Comparison of ENCODE assay signal across 9 mouse cellular contexts in the genomic region with DNA sequence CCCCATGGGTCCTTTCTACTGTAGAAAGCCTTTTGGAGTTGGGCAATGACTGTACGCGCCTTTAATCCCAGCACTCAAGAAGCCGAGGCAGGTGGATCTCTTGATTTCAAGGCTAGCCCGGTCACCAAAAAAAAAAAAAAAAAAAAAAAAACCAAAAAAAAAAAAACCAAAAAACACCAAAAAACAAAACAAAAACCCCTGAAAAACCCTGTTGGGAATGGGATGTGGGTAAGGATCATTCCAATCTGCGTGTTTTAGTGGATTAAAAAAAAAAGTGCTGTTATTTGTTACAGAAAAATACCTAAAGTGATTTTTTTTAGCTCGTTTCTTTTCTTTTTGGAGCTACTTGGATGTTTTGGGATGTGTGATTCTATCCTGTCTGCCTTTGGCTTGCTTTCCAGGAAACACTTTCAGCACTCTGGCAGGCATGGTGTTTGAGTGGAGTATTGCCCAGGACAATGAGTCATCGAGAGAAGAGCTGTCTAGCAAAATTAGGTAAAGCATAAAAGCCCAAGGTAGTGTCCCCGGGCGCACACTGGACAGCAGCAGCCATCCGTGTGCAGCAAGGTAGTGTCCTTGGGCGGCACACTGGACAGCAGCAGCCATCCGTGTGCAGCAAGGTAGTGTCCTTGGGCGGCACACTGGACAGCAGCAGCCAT. TPM values are rescaled to one million over a fixed set of nuclear protein-coding genes. Genes with fewer than 3 reads are reported as not detected.
DNase-seq lines count a peak whose midpoint lies in the region; ATAC-seq and TF ChIP-seq lines count a peak whose summit lies in the region.
"Had no signal": no experiment of that assay in that cellular context is flagged by ENCODE, and none has a peak within 500 bp of the region (broad histone marks: within the 10 kb centered on the region; RNA-seq: fewer than 3 reads in every experiment).

No protein-coding gene starts in this region.

- H3K9me3 ChIP-seq in heart, embryonic 11.5 days (replicated peaks; ENCODE audit: control insufficient read depth, low read length), result no peaks in the 10 kb centered on the region
- H3K9me3 ChIP-seq in neural tube, embryonic 15.5 days (replicated peaks), result no peaks in the 10 kb centered on the region
- H3K9me3 ChIP-seq in forebrain, embryonic 14.5 days (replicated peaks; ENCODE audit: control insufficient read depth, low read length), result no peaks in the 10 kb centered on the region
- H3K9me3 ChIP-seq: liver, embryonic 12.5 days had no signal

- no peak overlapping the region for H3K4me2 ChIP-seq in heart, embryonic 11.5 days
- no peak overlapping the region for H3K4me2 ChIP-seq in neural tube, embryonic 15.5 days
- no peak overlapping the region for H3K4me2 ChIP-seq in forebrain, embryonic 14.5 days (ENCODE audit: low read length)
- H3K4me2 ChIP-seq: liver, embryonic 12.5 days had no signal

- no peaks in the 10 kb centered on the region for H3K36me3 ChIP-seq in heart, embryonic 11.5 days (ENCODE audit: control insufficient read depth, insufficient read depth, low read length)
- no peaks in the 10 kb centered on the region for H3K36me3 ChIP-seq in neural tube, embryonic 15.5 days
- H3K36me3 ChIP-seq in forebrain, embryonic 14.5 days (ENCODE audit: control insufficient read depth, insufficient read depth, low read length), result no peaks in the 10 kb centered on the region
- H3K36me3 ChIP-seq: liver, embryonic 12.5 days had no signal

- H3K4me1 ChIP-seq in heart, embryonic 11.5 days (ENCODE audit: control insufficient read depth, insufficient read depth, low read length), result no peaks in the 10 kb centered on the region
- H3K4me1 ChIP-seq in neural tube, embryonic 15.5 days, result no peaks in the 10 kb centered on the region
- no peaks in the 10 kb centered on the region for H3K4me1 ChIP-seq in forebrain, embryonic 14.5 days (ENCODE audit: control insufficient read depth, insufficient read depth, low read length)
- H3K4me1 ChIP-seq: liver, embryonic 12.5 days had no signal

- TF ChIP-seq CTCF in Patski (IDR thresholded peaks at IDR 0.05), result no peak

- in situ Hi-C loops in Patski (cut with MboI; ENCODE audit: low pct_unique_long_range_greater_than_20kb), result no loop called here

- H3K9ac ChIP-seq in heart, embryonic 11.5 days (ENCODE audit: low read depth, low read length), result no peak overlapping the region
- no peak overlapping the region for H3K9ac ChIP-seq in neural tube, embryonic 15.5 days (replicated peaks)
- H3K9ac ChIP-seq in forebrain, embryonic 14.5 days (ENCODE audit: low read length), result no peak overlapping the region
- H3K9ac ChIP-seq: liver, embryonic 12.5 days had no signal

- no peak overlapping the region for H3K4me3 ChIP-seq in heart, embryonic 11.5 days (ENCODE audit: low read depth, low read length)
- no peak overlapping the region for H3K4me3 ChIP-seq in neural tube, embryonic 15.5 days (replicated peaks)
- no peak overlapping the region for H3K4me3 ChIP-seq in forebrain, embryonic 14.5 days (ENCODE audit: low read depth, low read length)
- H3K4me3 ChIP-seq: liver, embryonic 12.5 days had no signal

- H3K27ac ChIP-seq in heart, embryonic 11.5 days (ENCODE audit: low read depth, low read length), result no peak overlapping the region
- H3K27ac ChIP-seq in neural tube, embryonic 15.5 days (replicated peaks), result no peak overlapping the region
- no peak overlapping the region for H3K27ac ChIP-seq in forebrain, embryonic 14.5 days (ENCODE audit: low read depth, low read length)
- H3K27ac ChIP-seq: liver, embryonic 12.5 days had no signal

- POLR2A ChIA-PET in Patski (lab: Charles Lee), result interaction anchor here (0.7 kb wide), 2 partner anchors 16 to 80 kb away, joined by 4 to 6 read pairs; no protein-coding TSS in a partner anchor

- peak; percentile 65 to 69 for DNase-seq in heart, adult 18-20 months
- DNase-seq in Patski (ENCODE audit: low read depth, low spot score), result peak; percentile 61
- DNase-seq in gastrocnemius, postnatal 25 days, result peak; percentile 42
- DNase-seq in lung, postnatal 25 days (ENCODE audit: low spot score), result peak; percentile 57
- no peak for DNase-seq in forebrain, embryonic 14.5 days (ENCODE audit: low spot score)
- DNase-seq in testis, postnatal 14 days (ENCODE audit: low spot score), result no peak

- CTCF ChIA-PET in Patski (lab: Charles Lee), result interaction anchor here (1.2 to 1.4 kb wide), 2 partner anchors 8 to 98 kb away, joined by 3 to 4 read pairs; no protein-coding TSS in a partner anchor

- no peaks in the 10 kb centered on the region for H3K27me3 ChIP-seq in heart, embryonic 11.5 days (ENCODE audit: control insufficient read depth, insufficient read depth, low read length)
- H3K27me3 ChIP-seq in Patski, result no peaks in the 10 kb centered on the region
- no peaks in the 10 kb centered on the region for H3K27me3 ChIP-seq in neural tube, embryonic 15.5 days (replicated peaks)
- H3K27me3 ChIP-seq in forebrain, embryonic 14.5 days (replicated peaks; ENCODE audit: control insufficient read depth, insufficient read depth, low read length), result no peaks in the 10 kb centered on the region
- H3K27me3 ChIP-seq: liver, embryonic 12.5 days had no signal

- ATAC-seq in heart, embryonic 11.5 days (replicated peaks; ENCODE audit: insufficient number of reproducible peaks, low FRiP score, low TSS enrichment), result no peak
- peak; percentile 76 for ATAC-seq in Patski
- no peak for ATAC-seq in neural tube, embryonic 15.5 days (ENCODE audit: low FRiP score)
- no peak for ATAC-seq in forebrain, embryonic 14.5 days
- ATAC-seq: liver, embryonic 12.5 days had no signal

- 90% methylated on average over 13 of the region's 13 CpGs for WGBS in heart, embryonic 11.5 days (ENCODE audit: insufficient replicate concordance)
- 93% methylated on average over 13 of the region's 13 CpGs for whole genome bisulfite sequencing in neural tube, embryonic 15.5 days
- WGBS in forebrain, embryonic 14.5 days, result 95% methylated on average over 13 of the region's 13 CpGs

RNA-seq across cellular contexts. Expression of a gene that starts 14.3 kb away (rescaled TPM):
- under 1 TPM; 0.12 to 0.18 TPM for total RNA-seq in heart, adult 18-20 months (2021)
- 0.60 and 0.61 TPM in 2 replicates for polyA plus RNA-seq in heart, embryonic 11.5 days (2014; fragmentation: Nextera tagmentation; extraction: Ambion mirVana)
- 0.46 TPM for polyA plus RNA-seq in Patski (2021)
- total RNA-seq in gastrocnemius, postnatal 25 days (2021), result under 1 TPM; 0.05 to 0.08 TPM
- 0.09 and 0.17 TPM in 2 replicates for polyA plus RNA-seq in neural tube, embryonic 15.5 days (2015; fragmentation: Nextera tagmentation; extraction: Ambion mirVana)
- 0.28 and 0.30 TPM in 2 replicates for polyA plus RNA-seq in forebrain, embryonic 14.5 days (2014; fragmentation: Nextera tagmentation; extraction: Ambion mirVana)

RNA-seq across cellular contexts. Expression of a gene that starts 45.8 kb away (rescaled TPM):
- total RNA-seq in heart, adult 18-20 months (2021), result 10 to 100 TPM; 42.9 to 46.2 TPM
- 352 and 354 TPM in 2 replicates for polyA plus RNA-seq in heart, embryonic 11.5 days (2014; fragmentation: Nextera tagmentation; extraction: Ambion mirVana)
- polyA plus RNA-seq in Patski (2021), result 501 TPM
- total RNA-seq in gastrocnemius, postnatal 25 days (2021), result 100 to 1,000 TPM; 133 to 716 TPM
- 313 and 382 TPM in 2 replicates for polyA plus RNA-seq in neural tube, embryonic 15.5 days (2015; fragmentation: Nextera tagmentation; extraction: Ambion mirVana)
- polyA plus RNA-seq in forebrain, embryonic 14.5 days (2014; fragmentation: Nextera tagmentation; extraction: Ambion mirVana), result 385 and 432 TPM in 2 replicates

Comparison
In these comparisons a context has a peak if more than half of its experiments do, and no peak if none do; other contexts are left out.
1. DNase-seq: peak in heart, adult 18-20 months (2 of 2), Patski (single experiment), gastrocnemius, postnatal 25 days (single experiment) and lung, postnatal 25 days (single experiment); none in forebrain, embryonic 14.5 days (single experiment) and testis, postnatal 14 days (single experiment).